Mouse (Mus musculus) forebrain, embryonic 14.5 days (tissue): Measurements from ENCODE around the gene Cwc27. TPM values are rescaled to one million over a fixed set of nuclear protein-coding genes. Genes with fewer than 3 reads are reported as not detected.

Experiments
- ATAC-seq: fragments of 200-750 bp; cut with Nextera tagmentation; 2 replicates; pipeline ENCODE4 v1.8.0; 2017; ENCODE audit warnings: mild to moderate bottlenecking, moderate library complexity
- DNase-seq: peaks from one replicate; pipeline ENCODE4 v3.0.0-alpha.2; 2015; ENCODE audit warnings: low spot score
- H3K27ac ChIP-seq: fragments of 300-500 bp; sonication (generic); 2 replicates; pipeline ENCODE4 v1.5.1; 2014; ENCODE audit warnings: low read depth, mild to moderate bottlenecking, control low read depth, low read length, moderate library complexity
- H3K27me3 ChIP-seq: fragments of 300-500 bp; sonication (generic); replicated peaks from 2 replicates; pipeline ENCODE4 v1.6.1; 2014; ENCODE audit warnings: low read length, control low read depth, mixed read lengths; ENCODE audit not compliant: control insufficient read depth, insufficient read depth
- H3K36me3 ChIP-seq: fragments of 300-500 bp; sonication (generic); 2 replicates; pipeline ENCODE4 v1.6.1; 2014; ENCODE audit warnings: low read length, control low read depth; ENCODE audit not compliant: control insufficient read depth, insufficient read depth
- H3K4me1 ChIP-seq: fragments of 300-500 bp; sonication (generic); 2 replicates; pipeline ENCODE4 v1.6.1; 2014; ENCODE audit warnings: antibody characterized with exemption, low read length, control low read depth; ENCODE audit not compliant: control insufficient read depth, insufficient read depth
- H3K4me2 ChIP-seq: fragments of 300-500 bp; sonication (generic); 2 replicates; pipeline ENCODE4 v1.6.1; 2014; ENCODE audit warnings: mild to moderate bottlenecking, control low read depth, low read length
- H3K4me3 ChIP-seq: fragments of 300-500 bp; sonication (generic); 2 replicates; pipeline ENCODE4 v1.5.1; 2014; ENCODE audit warnings: low read depth, low read length, control low read depth
- H3K9ac ChIP-seq: fragments of 300-500 bp; sonication (generic); 2 replicates; pipeline ENCODE4 v1.6.1; 2014; ENCODE audit warnings: mild to moderate bottlenecking, low read length, control low read depth, moderate library complexity
- H3K9me3 ChIP-seq: fragments of 300-500 bp; sonication (generic); replicated peaks from 2 replicates; pipeline ENCODE4 v1.6.1; 2016; ENCODE audit warnings: low read length, control low read depth, mixed read lengths; ENCODE audit not compliant: control insufficient read depth
- WGBS: fragments of 180-500 bp; shearing (Covaris S2); extraction: QIAGEN DNeasy Blood & Tissue Kit; methylation state at CpG from one replicate; pipeline ENCODE4 v1.1.7; 2014; 5-methylcytosine and 5-hydroxymethylcytosine counted together
- polyA plus RNA-seq: library from polyadenylated mRNA; unstranded; fragments of >200 nt; fragmentation: Nextera tagmentation; extraction: Ambion mirVana; gene quantifications from 2 replicates; pipeline ENCODE4 v1.2.1, GENCODE M21; 2014

The Cwc27 gene
- polyA plus RNA-seq, 1 experiment from 2014 or later, result 21.5 TPM

DNA sequence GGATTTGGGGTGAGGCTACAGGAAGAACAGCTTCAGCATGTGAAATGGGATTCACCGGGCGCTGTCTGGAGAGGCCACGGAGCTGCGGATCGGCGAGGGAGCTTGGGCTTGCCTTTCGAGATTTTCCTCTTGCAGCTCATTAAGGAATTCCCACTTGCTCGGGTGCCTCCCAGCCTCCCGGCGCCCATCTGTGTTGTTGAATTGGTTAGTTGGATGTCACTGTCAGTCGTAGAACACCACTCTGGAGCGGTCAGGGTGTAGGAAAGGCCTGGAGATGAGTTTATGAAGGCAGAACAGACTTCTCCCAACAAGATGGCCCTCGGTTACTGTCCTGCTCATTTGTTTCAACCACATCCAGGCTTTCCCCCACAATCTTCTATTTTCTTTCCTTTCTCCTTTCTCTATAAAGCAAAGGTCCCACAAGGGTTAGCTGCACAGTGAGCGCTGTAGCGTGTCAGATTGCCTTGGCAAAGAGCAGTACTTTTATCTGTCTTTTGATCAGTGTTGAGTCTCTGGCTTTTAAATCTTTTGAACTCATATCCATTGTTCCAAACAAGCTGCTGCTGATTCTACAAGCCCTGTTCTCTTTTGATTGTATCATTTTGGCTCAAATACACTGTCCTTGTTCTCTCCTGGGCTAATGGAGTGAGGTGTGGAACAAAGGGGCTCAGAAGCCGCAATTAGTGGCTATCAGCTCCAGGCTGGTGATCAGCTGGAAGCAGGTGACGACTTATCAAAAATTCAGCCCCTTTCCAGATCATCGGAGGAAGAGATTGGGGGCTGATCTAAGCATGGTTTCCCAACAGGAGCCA, 200.7 kb downstream of the Cwc27 start:
- Histone ChIP-seq H3K27me3 (no peaks in the 10 kb centered on the region), H3K27ac (no peak overlapping the region), H3K4me2 (no peak overlapping the region), H3K4me3 (no peak overlapping the region), H3K4me1 (no peaks in the 10 kb centered on the region), H3K9me3 (no peaks in the 10 kb centered on the region), H3K36me3 (no peaks in the 10 kb centered on the region), H3K9ac (no peak overlapping the region)
- ATAC-seq (peak; percentile 77), DNase-seq (peak; percentile 44)
- 57% methylated on average over 18 of the region's 18 CpGs for WGBS

DNA sequence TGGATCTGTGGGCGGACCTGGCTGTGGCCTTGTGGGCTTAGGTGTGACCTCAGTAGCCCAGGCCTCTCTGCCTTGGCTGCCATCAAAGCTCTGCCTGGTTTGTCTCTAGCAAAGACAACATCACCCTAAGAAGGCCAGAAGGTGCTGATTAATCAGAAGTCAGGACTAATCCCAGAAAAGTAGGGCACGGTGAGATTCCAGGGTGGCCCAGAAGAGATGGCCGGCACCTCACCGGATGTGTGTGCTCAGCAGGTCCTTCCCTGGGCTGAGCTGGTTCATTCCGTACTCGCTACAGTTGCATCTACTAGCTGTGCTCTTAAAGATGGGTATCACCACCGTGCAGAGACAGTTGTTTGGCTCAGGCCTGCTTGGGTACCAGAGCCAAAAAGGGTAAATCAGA, 201.8 kb downstream of the Cwc27 start:
- Histone ChIP-seq H3K27ac (no peak overlapping the region), H3K4me3 (no peak overlapping the region), H3K4me2 (no peak overlapping the region), H3K27me3 (no peaks in the 10 kb centered on the region), H3K36me3 (no peaks in the 10 kb centered on the region), H3K9ac (no peak overlapping the region), H3K9me3 (no peaks in the 10 kb centered on the region), H3K4me1 (no peaks in the 10 kb centered on the region)
- DNase-seq, result no peak
- no peak for ATAC-seq
- WGBS, result 93% methylated on average over 7 of the region's 7 CpGs

DNA sequence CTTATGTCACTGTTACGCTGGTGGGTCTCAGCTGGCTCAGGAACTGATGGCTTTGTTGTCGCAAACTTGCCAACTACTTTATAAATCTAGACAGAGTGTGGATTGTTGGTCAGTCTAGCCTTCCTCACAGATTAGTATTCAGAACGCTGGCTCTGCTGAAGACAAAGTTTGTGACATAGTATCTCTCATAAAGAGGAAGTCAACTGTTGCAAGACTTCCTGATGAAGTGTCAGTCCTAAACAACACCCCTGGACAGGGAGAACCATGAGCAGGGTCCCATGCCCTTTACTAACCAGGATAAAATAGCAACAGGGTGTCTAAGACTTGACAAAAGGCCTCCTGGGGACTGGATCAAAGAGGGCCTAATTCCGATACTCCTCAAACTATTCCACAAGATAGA, 205.6 kb downstream of the Cwc27 start:
- H3K27ac ChIP-seq, result no peak overlapping the region
- H3K4me1 ChIP-seq, result no peaks in the 10 kb centered on the region
- DNase-seq (no peak), ATAC-seq (no peak)
- H3K9me3 ChIP-seq, result no peaks in the 10 kb centered on the region
- H3K4me3 ChIP-seq, result no peak overlapping the region
- H3K27me3 ChIP-seq, result no peaks in the 10 kb centered on the region
- no peak overlapping the region for H3K9ac ChIP-seq
- 95% methylated on average over 4 of the region's 4 CpGs for WGBS
- H3K4me2 ChIP-seq, result no peak overlapping the region
- no peaks in the 10 kb centered on the region for H3K36me3 ChIP-seq

DNA sequence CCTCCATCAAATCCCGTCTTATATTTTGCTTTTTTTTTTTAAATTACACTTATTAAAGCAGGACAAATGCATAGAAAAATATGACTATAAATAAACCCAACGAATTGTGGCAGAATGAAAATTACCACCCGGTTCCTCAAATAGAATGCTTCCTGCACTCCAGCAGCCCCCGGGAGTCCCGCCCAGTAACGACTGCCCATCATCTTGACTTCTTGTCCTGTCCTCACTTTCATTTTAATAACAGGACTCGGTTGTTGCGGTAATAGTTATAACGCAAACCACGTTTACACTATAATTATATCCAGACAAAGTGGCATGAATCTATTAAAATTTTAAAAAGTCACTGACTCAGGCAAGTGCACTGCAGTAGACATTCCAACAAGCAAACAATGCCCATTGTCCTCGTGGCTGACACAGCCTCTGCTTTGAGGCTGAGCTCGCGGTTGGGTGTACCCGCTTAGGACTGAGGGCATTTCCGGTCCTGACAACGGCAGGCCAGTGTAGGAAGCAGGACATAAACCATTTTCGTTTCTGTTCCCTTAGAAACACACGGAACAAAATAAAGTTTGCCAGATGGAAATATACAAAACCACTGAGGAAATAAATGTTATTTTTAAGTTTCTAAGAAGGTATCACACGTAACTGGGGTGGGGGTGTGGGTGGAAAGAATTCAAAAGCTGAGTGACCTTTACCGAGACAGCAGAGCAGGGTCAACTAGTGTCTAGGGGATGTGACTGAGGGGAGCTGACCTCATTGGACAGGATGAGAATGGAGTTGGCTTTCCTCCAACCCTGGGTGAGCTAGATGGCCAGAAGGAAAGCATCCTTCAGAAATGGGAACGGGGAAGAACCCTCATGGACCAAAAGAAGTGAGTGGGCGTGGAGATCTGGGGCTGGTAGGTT, 206.5 kb downstream of the Cwc27 start:
- no peak overlapping the region for H3K9ac ChIP-seq
- H3K36me3 ChIP-seq, result no peaks in the 10 kb centered on the region
- no peaks in the 10 kb centered on the region for H3K4me1 ChIP-seq
- no peaks in the 10 kb centered on the region for H3K27me3 ChIP-seq
- no peaks in the 10 kb centered on the region for H3K9me3 ChIP-seq
- DNase-seq, result no peak
- ATAC-seq, result no peak
- no peak overlapping the region for H3K4me3 ChIP-seq
- 91% methylated on average over 22 of the region's 22 CpGs for WGBS
- no peak overlapping the region for H3K4me2 ChIP-seq
- no peak overlapping the region for H3K27ac ChIP-seq

DNA sequence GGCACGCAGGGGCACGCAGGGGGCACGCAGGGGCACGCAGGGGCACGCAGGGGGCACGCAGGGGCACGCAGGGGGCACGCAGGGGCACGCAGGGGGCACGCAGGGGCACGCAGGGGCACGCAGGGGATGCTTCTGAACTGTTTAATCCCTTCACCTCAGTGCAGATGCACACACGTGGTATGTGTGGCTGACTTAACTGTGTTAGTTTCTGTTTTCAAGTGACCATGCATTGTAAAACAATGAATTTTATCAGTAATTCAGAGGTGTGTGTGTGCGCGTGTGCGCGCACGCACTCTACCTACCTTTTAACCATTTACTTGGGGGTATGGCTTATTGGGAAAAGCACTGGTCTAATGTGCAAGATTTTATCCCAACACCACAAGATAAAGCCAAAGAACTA, 208.4 kb downstream of the Cwc27 start:
- H3K9ac ChIP-seq, result no peak overlapping the region
- no peaks in the 10 kb centered on the region for H3K4me1 ChIP-seq
- H3K9me3 ChIP-seq, result no peaks in the 10 kb centered on the region
- H3K27ac ChIP-seq, result no peak overlapping the region
- 88% methylated on average over 18 of the region's 18 CpGs for WGBS
- no peak overlapping the region for H3K4me2 ChIP-seq
- ATAC-seq, result no peak
- DNase-seq, result no peak
- no peaks in the 10 kb centered on the region for H3K27me3 ChIP-seq
- no peaks in the 10 kb centered on the region for H3K36me3 ChIP-seq
- H3K4me3 ChIP-seq, result no peak overlapping the region

DNA sequence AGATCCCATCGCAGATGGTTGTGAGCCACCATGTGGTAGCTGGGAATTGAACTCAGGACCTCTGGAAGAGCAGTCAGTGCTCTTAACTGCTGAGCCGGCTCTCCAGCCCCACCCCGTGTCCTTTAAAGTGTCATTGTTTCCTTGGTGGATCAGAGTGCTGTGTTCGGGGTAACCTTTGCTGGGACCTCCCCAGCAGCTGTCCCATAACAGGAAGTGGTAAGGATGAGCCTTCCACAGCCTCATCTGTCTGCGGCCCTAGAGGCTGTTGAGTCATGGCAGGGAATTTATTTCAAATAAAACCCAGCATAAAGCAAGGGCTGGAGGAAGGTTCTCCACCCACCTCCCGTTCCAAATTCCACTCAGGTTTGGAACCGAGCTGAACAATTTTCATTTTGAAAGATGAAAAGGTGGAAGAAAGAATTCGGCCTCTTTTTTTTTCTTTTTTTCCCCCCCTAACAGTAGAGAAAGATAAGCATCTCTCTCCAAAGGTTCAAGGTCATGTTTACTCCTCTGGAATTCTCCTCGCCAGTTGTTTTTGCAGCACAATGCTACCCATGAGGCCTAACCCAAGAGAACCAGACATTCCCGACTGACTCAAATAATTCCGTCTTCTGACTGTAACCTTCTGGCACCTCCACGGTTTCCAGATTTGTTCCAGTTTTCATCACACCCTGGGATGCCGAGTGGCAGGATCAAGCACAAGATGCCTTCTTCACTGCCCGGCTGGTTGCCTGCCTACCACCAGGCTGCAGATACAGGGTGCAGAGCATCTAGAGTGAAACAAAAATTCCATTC, 210.0 kb downstream of the Cwc27 start:
- WGBS, result 88% methylated on average over 14 of the region's 14 CpGs
- H3K4me1 ChIP-seq, result no peaks in the 10 kb centered on the region
- H3K9ac ChIP-seq, result no peak overlapping the region
- no peak overlapping the region for H3K4me2 ChIP-seq
- DNase-seq (no peak), ATAC-seq (no peak)
- H3K4me3 ChIP-seq, result no peak overlapping the region
- H3K9me3 ChIP-seq, result no peaks in the 10 kb centered on the region
- H3K27ac ChIP-seq, result no peak overlapping the region
- H3K27me3 ChIP-seq, result no peaks in the 10 kb centered on the region
- H3K36me3 ChIP-seq, result no peaks in the 10 kb centered on the region

DNA sequence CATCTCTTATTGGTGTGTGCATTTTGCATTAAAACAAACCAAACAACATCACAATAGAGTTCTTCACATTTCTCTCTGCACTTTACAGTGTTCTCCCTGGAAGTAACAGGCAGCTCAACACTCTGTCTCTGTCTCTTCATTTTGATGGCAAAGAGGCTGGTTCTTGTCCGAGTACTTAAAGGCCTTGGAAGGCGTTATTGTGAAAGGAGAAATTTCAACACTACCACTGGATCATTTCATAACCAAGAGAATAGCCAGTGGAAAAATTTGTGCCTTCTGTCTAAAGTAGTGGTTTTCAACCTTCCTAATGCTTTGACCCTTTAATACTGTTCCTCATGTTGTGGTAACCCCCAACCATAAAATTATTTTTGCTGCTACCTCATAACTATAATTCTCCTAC, 211.8 kb downstream of the Cwc27 start:
- Histone ChIP-seq H3K4me2 (no peak overlapping the region), H3K9me3 (no peaks in the 10 kb centered on the region), H3K36me3 (no peaks in the 10 kb centered on the region), H3K4me1 (no peaks in the 10 kb centered on the region), H3K9ac (no peak overlapping the region), H3K27me3 (no peaks in the 10 kb centered on the region), H3K27ac (no peak overlapping the region), H3K4me3 (no peak overlapping the region)
- DNase-seq, result no peak
- WGBS, result 95% methylated on average over 2 of the region's 2 CpGs
- ATAC-seq, result no peak

DNA sequence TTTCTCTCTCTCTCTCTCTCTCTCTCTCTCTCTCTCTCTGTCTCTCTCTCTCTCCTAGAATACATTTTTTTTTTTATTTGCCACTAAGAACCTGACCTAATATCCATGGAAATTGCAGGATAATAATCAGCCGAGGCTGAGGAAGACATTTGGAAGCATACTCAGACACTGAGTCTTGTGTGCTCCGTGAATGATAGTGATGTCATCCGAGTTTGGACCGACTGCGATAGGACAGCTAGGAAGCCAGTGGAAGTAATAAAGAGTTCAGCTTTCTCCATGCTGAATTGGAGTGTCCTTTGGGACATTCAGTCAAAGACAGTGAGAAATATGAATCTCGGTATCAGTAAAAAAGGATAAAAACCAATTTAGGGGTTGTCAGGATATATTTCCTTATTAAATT, 214.7 kb downstream of the Cwc27 start:
- WGBS, result 87% methylated on average over 6 of the region's 6 CpGs
- H3K36me3 ChIP-seq, result no peaks in the 10 kb centered on the region

More for the DNA sequence above, 214.7 kb downstream of the Cwc27 start:
- H3K9me3 ChIP-seq, result no peaks in the 10 kb centered on the region
- H3K9ac ChIP-seq, result no peak overlapping the region
- ATAC-seq (no peak), DNase-seq (no peak)
- no peaks in the 10 kb centered on the region for H3K4me1 ChIP-seq
- H3K27me3 ChIP-seq, result no peaks in the 10 kb centered on the region
- H3K27ac ChIP-seq, result no peak overlapping the region
- no peak overlapping the region for H3K4me3 ChIP-seq
- no peak overlapping the region for H3K4me2 ChIP-seq
